Mouse (Mus musculus): ENCODE data around the gene Msrb3. TPM values are rescaled to one million over a fixed set of nuclear protein-coding genes. Genes with fewer than 3 reads are reported as not detected.
"Not testable (repeated sequence)": the region's sequence is repeated elsewhere in the genome, so short reads cannot be mapped to it uniquely, and the experiment has no call there.

Gene Msrb3
- polyA plus RNA-seq, 1 experiment from 2014 or later: 20.6 TPM

DNA sequence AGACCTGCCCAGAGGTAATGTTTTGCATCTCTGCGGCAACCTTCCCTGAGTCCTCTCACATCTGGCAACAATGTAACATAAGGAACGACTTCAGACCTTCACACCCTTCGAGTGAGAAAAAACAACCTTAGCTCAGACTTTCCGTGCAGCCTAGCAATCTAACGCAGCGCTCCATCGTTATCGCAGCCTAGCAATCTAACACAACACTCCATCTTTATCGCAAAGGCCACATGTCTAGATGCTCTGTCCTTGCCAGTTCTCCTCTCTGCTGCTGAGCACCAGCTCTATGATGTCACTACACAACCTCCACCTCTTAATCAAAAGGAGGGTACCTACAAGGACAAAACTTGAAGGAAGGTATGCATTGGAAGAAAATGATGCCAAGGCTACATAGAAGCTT is 115.5 kb downstream of the Msrb3 start:
- 68% methylated on average over 9 of the region's 9 CpGs for WGBS
- H3K36me3 ChIP-seq: peaks cover 57% of the 10 kb centered on the region
- H3K4me1 ChIP-seq: peaks cover 9% of the 10 kb centered on the region; the same call in 1 of the 2 replicates
- no peaks in the 10 kb centered on the region for H3K9me3 ChIP-seq
- no peak overlapping the region for H3K27ac ChIP-seq
- no peaks in the 10 kb centered on the region for H3K27me3 ChIP-seq (ENCODE audit: insufficient read depth, poor library complexity, severe bottlenecking)
- DNase-seq (ENCODE audit: low spot score): no peak
- no peak overlapping the region for H3K4me3 ChIP-seq

DNA sequence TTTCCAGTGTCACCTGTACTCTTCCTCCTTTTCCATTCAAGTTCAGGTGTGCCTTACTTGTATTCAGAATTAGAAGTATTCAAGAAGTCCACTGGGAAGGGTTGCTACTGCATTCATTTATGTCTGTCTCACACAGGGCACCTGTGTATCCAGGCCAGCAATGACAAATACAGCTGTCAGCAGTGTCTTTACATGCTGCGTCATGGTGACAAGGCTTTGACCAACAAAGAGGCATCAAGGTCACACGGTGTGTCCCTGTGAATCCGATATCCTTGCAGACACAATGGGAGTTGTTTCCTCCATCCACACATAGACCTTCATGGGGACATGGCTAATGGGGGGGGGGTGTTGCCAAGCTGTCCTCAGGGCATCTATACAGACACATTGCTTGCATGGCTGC is 121.4 kb downstream of the Msrb3 start:
- Histone ChIP-seq H3K4me1 (peaks cover 4% of the 10 kb centered on the region), H3K36me3 (peaks cover 27% of the 10 kb centered on the region), H3K27ac (no peak overlapping the region), H3K4me3 (no peak overlapping the region), H3K27me3 (ENCODE audit: insufficient read depth, poor library complexity, severe bottlenecking) (no peaks in the 10 kb centered on the region), H3K9me3 (peaks cover 6% of the 10 kb centered on the region)
- no peak for DNase-seq (ENCODE audit: low spot score)
- WGBS: 75% methylated on average over 3 of the region's 3 CpGs

DNA sequence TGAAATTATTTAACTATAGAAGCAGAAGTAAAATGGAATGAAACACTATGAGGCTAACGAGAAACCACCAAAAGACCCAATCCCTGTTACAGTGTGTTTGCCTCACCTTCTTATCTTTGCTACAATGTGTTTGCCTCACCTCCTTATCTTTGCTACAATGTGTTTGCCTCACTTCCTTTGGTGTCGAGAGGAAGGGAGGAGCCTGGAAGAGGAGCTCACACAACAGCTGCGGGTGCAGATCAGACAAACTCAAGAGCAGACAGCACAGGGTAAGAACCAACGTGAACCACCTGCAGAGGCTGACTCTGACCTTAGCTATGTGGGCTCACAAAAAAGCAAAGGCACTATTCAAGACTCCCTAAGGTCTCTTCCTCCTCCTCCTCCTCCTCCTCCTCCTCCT is 123.5 kb downstream of the Msrb3 start:
- Histone ChIP-seq H3K9me3 (peaks cover 6% of the 10 kb centered on the region), H3K27me3 (ENCODE audit: insufficient read depth, poor library complexity, severe bottlenecking) (no peaks in the 10 kb centered on the region), H3K4me1 (peaks cover 11% of the 10 kb centered on the region), H3K4me3 (no peak overlapping the region), H3K27ac (no peak overlapping the region), H3K36me3 (peaks cover 23% of the 10 kb centered on the region)
- WGBS: 41% methylated on average over 4 of the region's 4 CpGs
- no peak for DNase-seq (ENCODE audit: low spot score)

DNA sequence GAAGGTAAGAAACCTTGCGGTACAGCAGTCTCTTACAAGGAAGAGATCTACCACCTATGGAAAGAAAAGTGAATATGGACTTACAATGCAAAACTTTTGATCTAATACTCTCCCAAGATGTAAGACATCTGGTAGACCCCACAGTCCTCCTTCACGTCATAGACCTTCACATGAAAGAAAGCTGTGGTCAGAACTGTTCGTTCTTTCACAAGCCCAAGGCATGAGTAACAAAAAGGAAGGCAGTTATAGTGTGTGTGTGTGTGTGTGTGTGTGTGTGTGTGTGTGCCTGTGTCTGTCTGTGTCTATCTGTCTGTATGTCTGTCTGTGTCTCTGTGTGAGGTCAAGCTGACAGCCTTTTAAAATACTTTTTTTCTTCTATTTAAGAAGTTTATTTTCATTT is 131.5 kb downstream of the Msrb3 start:
- WGBS: 92% methylated on average over 3 of the region's 3 CpGs
- no peak for DNase-seq (ENCODE audit: low spot score)

DNA sequence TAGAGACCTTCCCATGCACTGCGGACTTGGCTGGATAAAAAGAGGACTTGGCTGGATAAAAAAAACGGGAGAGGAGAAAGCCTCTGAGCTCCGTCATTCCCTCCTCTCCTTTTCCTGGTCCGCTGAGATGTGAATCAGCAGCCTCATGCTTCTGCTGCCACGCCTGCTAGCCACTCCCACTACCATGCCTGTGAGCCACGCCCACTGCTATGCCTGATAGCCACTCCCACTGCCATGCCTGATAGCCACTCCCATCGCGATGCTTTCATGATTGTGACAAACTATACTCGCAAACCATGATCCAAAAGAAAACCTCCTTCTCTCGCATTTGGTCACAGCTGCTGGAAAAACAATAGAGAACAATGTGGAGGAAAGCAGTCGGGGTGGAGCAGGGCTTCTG is 133.5 kb downstream of the Msrb3 start:
- no peak overlapping the region for H3K4me3 ChIP-seq
- WGBS: 84% methylated on average over 11 of the region's 11 CpGs
- no peaks in the 10 kb centered on the region for H3K36me3 ChIP-seq
- no peaks in the 10 kb centered on the region for H3K27me3 ChIP-seq (ENCODE audit: insufficient read depth, poor library complexity, severe bottlenecking)
- DNase-seq (ENCODE audit: low spot score): no peak
- H3K9me3 ChIP-seq: 0 out of 2 replicates have a peak, but pooled peaks cover 3% of the 10 kb centered on the region
- peak overlapping the region; percentile 42; the same call in 1 of the 2 replicates for H3K27ac ChIP-seq
- H3K4me1 ChIP-seq: peaks cover 29% of the 10 kb centered on the region

More for the DNA sequence above, 131.5 kb downstream of the Msrb3 start:
- H3K4me1 ChIP-seq: peaks cover 34% of the 10 kb centered on the region
- H3K4me3 ChIP-seq: no peak overlapping the region
- H3K36me3 ChIP-seq: no peaks in the 10 kb centered on the region
- H3K27ac ChIP-seq: no peak overlapping the region
- H3K9me3 ChIP-seq: 0 out of 2 replicates have a peak, but pooled peaks cover 3% of the 10 kb centered on the region
- H3K27me3 ChIP-seq (ENCODE audit: insufficient read depth, poor library complexity, severe bottlenecking): no peaks in the 10 kb centered on the region

DNA sequence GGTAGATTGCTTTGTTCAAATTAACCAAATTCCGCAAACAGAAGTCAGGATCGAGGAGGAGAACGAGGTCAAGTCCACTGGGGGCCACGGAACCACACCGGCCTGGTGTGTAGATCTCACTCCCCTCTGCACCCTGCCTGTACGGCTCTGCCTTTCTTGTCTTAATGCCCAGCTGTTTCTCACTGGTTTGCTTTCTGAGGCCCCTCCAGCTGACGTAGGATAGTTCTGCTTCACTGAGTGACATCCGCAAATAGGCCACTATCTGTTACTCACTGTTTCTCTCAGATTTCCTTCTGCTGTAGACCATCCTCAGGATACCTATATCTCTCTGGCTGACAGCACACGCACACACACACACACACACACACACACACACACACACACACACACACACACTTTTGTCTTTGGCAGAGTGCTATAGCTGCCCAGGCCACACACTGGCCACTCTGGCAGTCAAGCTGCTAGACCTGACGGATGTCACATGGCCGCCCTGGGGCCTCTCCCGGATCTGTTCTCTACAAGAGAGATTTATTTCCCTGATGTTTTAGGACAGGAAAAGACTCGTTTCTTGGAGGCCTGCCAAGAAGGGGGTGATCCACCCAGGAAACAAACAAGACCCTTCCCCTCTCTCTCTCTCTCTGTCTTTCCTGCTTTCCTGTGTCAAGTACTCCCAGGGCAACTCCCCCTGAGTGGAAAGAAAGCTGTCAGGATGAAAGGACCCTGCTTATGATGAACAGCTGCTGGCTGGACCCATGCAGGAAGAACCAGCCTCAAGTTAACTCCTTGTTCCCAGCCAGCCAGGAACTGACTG is 135.0 kb downstream of the Msrb3 start:
- Histone ChIP-seq H3K4me3 (no peak overlapping the region; the same call in 1 of the 2 replicates), H3K9me3 (0 out of 2 replicates have a peak, but pooled peaks cover 3% of the 10 kb centered on the region), H3K4me1 (peaks cover 29% of the 10 kb centered on the region), H3K36me3 (no peaks in the 10 kb centered on the region), H3K27ac (peak overlapping the region; percentile 85), H3K27me3 (ENCODE audit: insufficient read depth, poor library complexity, severe bottlenecking) (no peaks in the 10 kb centered on the region)
- peak; percentile 90 for DNase-seq (ENCODE audit: low spot score)
- 38% methylated on average over 13 of the region's 13 CpGs for WGBS

DNA sequence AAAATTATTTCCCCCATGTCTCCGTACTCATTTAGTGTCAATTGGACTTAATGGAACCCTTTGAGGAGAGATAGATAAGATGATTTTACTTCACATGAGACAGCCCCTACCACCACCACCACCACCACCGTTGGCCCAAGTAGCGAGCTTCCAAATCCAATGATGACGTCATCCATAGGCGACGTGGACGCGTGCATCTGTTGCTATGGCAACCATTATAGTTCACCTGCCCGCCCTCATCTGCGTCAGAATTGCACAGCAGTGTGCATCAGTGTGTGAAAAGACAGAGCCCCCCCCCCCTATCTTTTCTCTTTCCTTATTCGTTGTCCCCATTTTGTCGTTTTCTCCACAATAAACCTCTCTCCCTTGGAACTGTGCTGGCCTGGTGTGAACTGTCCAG is 135.9 kb downstream of the Msrb3 start:
- no peaks in the 10 kb centered on the region for H3K36me3 ChIP-seq
- H3K27ac ChIP-seq: peak overlapping the region; percentile 85; the same call in 1 of the 2 replicates
- no peak overlapping the region for H3K4me3 ChIP-seq
- H3K27me3 ChIP-seq (ENCODE audit: insufficient read depth, poor library complexity, severe bottlenecking): no peaks in the 10 kb centered on the region
- no peak for DNase-seq (ENCODE audit: low spot score)
- 87% methylated on average over 12 of the region's 12 CpGs for WGBS
- H3K4me1 ChIP-seq: peaks cover 29% of the 10 kb centered on the region
- 0 out of 2 replicates have a peak, but pooled peaks cover 3% of the 10 kb centered on the region for H3K9me3 ChIP-seq

DNA sequence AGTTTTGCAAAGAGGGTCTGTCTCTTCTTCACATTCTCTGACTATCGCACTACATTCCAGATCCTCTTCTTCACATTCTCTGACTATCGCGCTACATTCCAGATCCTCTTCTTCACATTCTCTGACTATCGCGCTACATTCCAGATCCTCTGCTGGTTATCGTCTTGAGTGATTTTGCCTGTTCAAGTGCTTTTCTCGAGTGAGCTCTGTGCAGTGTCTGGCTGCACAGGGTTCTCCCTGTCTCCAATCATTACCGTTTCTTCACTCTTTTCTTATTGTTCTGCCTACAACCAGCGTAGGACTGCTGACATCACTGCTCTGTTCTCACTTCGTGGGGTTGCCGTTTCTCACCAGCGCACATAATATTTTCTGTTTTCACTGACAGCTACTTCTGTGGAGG is 138.2 kb downstream of the Msrb3 start:
- no peak for DNase-seq (ENCODE audit: low spot score)
- 46% methylated on average over 12 of the region's 12 CpGs for WGBS
- Histone ChIP-seq H3K27me3 (ENCODE audit: insufficient read depth, poor library complexity, severe bottlenecking) (no peaks in the 10 kb centered on the region), H3K4me3 (0 out of 2 replicates have a peak overlapping the region, but pooled peaks have one; percentile 18), H3K27ac (no peak overlapping the region), H3K4me1 (peaks cover 29% of the 10 kb centered on the region), H3K9me3 (0 out of 2 replicates have a peak, but pooled peaks cover 3% of the 10 kb centered on the region), H3K36me3 (no peaks in the 10 kb centered on the region)

DNA sequence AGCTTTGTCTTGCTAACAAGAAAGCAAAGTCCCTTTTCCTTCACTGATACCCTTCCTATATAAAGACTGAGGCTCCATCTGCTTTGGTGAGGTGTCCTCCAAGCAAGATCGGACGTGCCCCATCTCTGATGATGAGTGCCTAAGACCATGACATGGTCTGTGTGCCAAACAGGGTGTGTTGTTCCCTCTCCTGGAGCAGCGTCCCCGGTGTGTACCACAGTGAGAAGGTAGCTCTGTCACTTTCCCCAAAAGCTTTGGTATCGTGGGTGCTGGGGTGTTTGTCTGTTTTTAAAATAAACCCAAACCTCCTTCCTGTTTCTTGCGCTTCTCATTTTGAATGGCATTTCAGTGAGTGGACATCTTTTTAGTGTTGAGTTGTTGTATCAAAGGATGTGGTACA is 139.0 kb downstream of the Msrb3 start:
- H3K36me3 ChIP-seq: no peaks in the 10 kb centered on the region
- no peak for DNase-seq (ENCODE audit: low spot score)
- H3K27me3 ChIP-seq (ENCODE audit: insufficient read depth, poor library complexity, severe bottlenecking): no peaks in the 10 kb centered on the region
- WGBS: 86% methylated on average over 6 of the region's 6 CpGs
- H3K27ac ChIP-seq: 0 out of 2 replicates have a peak overlapping the region, but pooled peaks have one; percentile 42
- H3K4me1 ChIP-seq: peaks cover 24% of the 10 kb centered on the region
- H3K4me3 ChIP-seq: no peak overlapping the region
- H3K9me3 ChIP-seq: no peaks in the 10 kb centered on the region

DNA sequence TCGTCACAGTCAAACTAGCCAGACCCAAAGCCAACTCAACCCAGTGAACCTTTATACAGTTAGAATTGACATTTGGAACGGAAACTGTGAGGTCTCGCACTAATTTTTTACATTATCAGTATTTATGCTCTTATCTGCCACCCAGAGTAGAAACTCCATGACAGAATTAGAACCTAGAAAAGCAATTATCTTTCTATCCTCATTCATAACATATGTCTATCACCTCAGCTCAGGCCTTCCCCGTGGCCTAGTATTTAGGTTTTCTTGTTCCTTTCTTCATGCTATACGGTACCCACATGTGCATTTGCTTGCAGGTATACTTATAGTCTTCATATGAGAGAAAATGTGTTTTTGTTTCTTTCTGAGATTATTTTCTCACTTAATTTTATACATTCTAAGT is 146.4 kb downstream of the Msrb3 start:
- H3K27ac ChIP-seq: peak overlapping the region; percentile 10; the same call in 1 of the 2 replicates
- no peak overlapping the region for H3K4me3 ChIP-seq
- H3K9me3 ChIP-seq: no peaks in the 10 kb centered on the region
- no peaks in the 10 kb centered on the region for H3K36me3 ChIP-seq
- H3K27me3 ChIP-seq (ENCODE audit: insufficient read depth, poor library complexity, severe bottlenecking): no peaks in the 10 kb centered on the region
- peaks cover 12% of the 10 kb centered on the region for H3K4me1 ChIP-seq
- WGBS: 63% methylated on average over 5 of the region's 5 CpGs
- DNase-seq (ENCODE audit: low spot score): no peak

DNA sequence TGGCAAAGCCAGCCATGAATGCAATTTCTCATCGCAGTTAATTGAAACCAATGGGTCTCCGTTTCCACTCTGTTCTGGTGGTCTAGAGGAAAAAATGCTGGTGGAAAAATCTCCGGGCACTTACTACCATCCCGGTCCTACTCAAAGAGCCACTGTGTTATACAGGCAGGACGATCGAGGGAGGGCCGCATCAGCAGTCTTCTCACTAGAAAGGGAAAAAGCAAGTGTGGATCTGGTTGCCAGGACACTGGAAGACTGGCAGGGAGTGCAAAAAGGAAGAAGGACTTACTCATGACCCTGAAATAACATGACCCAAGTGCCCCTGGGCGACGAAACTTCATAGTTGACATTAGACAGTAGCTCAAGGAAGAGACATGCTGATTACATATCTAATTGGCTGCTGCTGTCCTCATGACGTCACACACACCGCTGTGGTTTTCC is 147.1 kb downstream of the Msrb3 start:
- peak overlapping the region; percentile 85 for H3K27ac ChIP-seq
- WGBS: 36% methylated on average over 11 of the region's 11 CpGs
- H3K4me1 ChIP-seq: peaks cover 12% of the 10 kb centered on the region
- no peaks in the 10 kb centered on the region for H3K36me3 ChIP-seq
- no peaks in the 10 kb centered on the region for H3K9me3 ChIP-seq
- H3K27me3 ChIP-seq (ENCODE audit: insufficient read depth, poor library complexity, severe bottlenecking): no peaks in the 10 kb centered on the region
- no peak overlapping the region for H3K4me3 ChIP-seq
- DNase-seq (ENCODE audit: low spot score): peak; percentile 93

DNA sequence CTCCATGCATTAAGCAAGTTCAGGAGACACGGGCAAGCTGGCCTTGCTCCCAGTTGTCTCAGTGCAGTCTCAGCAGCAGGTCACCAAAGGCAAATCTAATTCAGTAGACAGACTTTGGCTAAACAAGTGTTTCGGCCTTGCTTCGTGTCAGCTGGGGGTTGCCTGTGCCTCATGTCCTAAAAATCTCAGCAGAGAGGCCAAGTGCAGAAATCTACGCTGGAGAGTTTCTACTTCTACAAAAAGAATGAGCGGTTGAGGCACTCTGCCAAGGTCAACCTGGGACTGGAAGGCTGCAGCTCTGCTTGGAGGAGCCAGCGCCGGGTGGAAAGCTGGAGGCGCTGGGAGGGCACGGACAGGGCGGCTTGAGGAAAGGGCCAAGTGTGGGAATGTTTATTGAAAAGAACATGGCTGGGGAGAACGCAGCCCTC is 147.6 kb downstream of the Msrb3 start:
- 55% methylated on average over 11 of the region's 11 CpGs for WGBS

DNA sequence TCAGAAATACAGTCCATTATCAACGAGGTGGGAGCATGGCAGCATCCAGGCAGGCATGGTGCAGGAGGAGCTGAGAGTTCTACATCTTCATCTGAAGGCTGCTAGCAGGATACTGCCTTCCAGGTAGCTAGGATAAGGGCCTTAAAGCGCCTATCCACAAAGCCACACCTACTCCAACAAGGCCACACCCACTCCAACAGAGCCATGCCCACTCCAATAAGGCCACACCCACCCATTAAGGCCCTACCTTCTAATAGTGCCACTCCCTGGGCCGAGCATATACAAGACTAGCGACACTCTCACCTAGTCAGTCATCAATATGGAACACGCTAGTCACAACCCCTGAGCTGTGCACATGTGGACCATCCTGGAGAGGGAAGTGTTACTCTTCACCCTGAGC is 149.3 kb downstream of the Msrb3 start:
- peaks cover 29% of the 10 kb centered on the region for H3K4me1 ChIP-seq
- H3K36me3 ChIP-seq; H3K27me3 ChIP-seq (ENCODE audit: insufficient read depth, poor library complexity, severe bottlenecking); H3K4me3 ChIP-seq; H3K27ac ChIP-seq; DNase-seq (ENCODE audit: low spot score); H3K9me3 ChIP-seq: not testable (repeated sequence)
- WGBS: 92% methylated on average over 5 of the region's 5 CpGs

More for the DNA sequence above, 147.6 kb downstream of the Msrb3 start:
- H3K27ac ChIP-seq: peak overlapping the region; percentile 85
- no peaks in the 10 kb centered on the region for H3K27me3 ChIP-seq (ENCODE audit: insufficient read depth, poor library complexity, severe bottlenecking)
- no peak overlapping the region for H3K4me3 ChIP-seq
- DNase-seq (ENCODE audit: low spot score): peak; percentile 82
- H3K4me1 ChIP-seq: peaks cover 13% of the 10 kb centered on the region
- H3K36me3 ChIP-seq: no peaks in the 10 kb centered on the region
- H3K9me3 ChIP-seq: no peaks in the 10 kb centered on the region
